Mouse (Mus musculus) lung, adult 2 months (tissue): Measurements from ENCODE around the gene Camk1d.

Source experiments
- CTCF ChIP-seq: fragments of 200-500 bp; IDR thresholded peaks from 2 replicates; pipeline ENCODE4 v1.5.1; 2011; ENCODE audit warnings: mild to moderate bottlenecking, low read length, control low read depth; ENCODE audit not compliant: insufficient read depth
- POLR2A ChIP-seq: fragments of 200-500 bp; IDR thresholded peaks from 2 replicates; pipeline ENCODE4 v1.6.1; 2011; ENCODE audit warnings: low read depth, mild to moderate bottlenecking, control low read depth, low read length, borderline replicate concordance; ENCODE audit errors: extremely low read depth

- TF ChIP-seq POLR2A (no peak), CTCF (no peak)
These were observed 124.2 kb downstream of the Camk1d start for GRCm38 (mm10) chr2:5590074-5590473.
